Mouse (Mus musculus) limb, embryonic 15.5 days (tissue): ENCODE data around the gene Perp. TPM values are rescaled to one million over a fixed set of nuclear protein-coding genes. Genes with fewer than 3 reads are reported as not detected.

Source experiments
- ATAC-seq: fragments of 200-750 bp; cut with Nextera tagmentation; 2 replicates; pipeline ENCODE4 v1.8.0; 2017; ENCODE audit warnings: low read depth, moderate TSS enrichment; ENCODE audit not compliant: insufficient number of reproducible peaks, low FRiP score, low TSS enrichment
- H3K27ac ChIP-seq: fragments of 300-500 bp; sonication (generic); 2 replicates; pipeline ENCODE4 v1.5.1; 2015; ENCODE audit warnings: moderate library complexity, mild to moderate bottlenecking, inconsistent platforms
- H3K27me3 ChIP-seq: fragments of 300-500 bp; sonication (generic); 2 replicates; pipeline ENCODE4 v1.6.1; 2015; ENCODE audit warnings: inconsistent platforms
- H3K36me3 ChIP-seq: fragments of 300-500 bp; sonication (generic); 2 replicates; pipeline ENCODE4 v1.6.1; 2015; ENCODE audit warnings: inconsistent platforms
- H3K4me1 ChIP-seq: fragments of 300-500 bp; sonication (generic); 2 replicates; pipeline ENCODE4 v1.6.1; 2015; ENCODE audit warnings: inconsistent platforms
- H3K4me2 ChIP-seq: fragments of 300-500 bp; sonication (generic); 2 replicates; pipeline ENCODE4 v1.6.1; 2015; ENCODE audit warnings: mild to moderate bottlenecking, inconsistent platforms
- H3K4me3 ChIP-seq: fragments of 300-500 bp; sonication (generic); 2 replicates; pipeline ENCODE4 v1.5.1; 2015; ENCODE audit warnings: mild to moderate bottlenecking, inconsistent platforms
- H3K9ac ChIP-seq: fragments of 300-500 bp; sonication (generic); 2 replicates; pipeline ENCODE4 v1.6.1; 2015; ENCODE audit warnings: inconsistent platforms
- H3K9me3 ChIP-seq: fragments of 300-500 bp; sonication (generic); 2 replicates; pipeline ENCODE4 v1.6.1; 2016; ENCODE audit warnings: inconsistent platforms
- WGBS: fragments of 180-500 bp; shearing (Covaris S2); methylation state at CpG from one replicate; pipeline ENCODE4 v1.1.7; 2015; 5-methylcytosine and 5-hydroxymethylcytosine counted together
- polyA plus RNA-seq: library from polyadenylated mRNA; unstranded; fragments of >200 nt; fragmentation: Nextera tagmentation; extraction: Ambion mirVana; gene quantifications from 2 replicates; pipeline ENCODE4 v1.2.1, GENCODE M21; 2015

The Perp gene
- 915 and 921 TPM in 2 replicates for polyA plus RNA-seq

DNA sequence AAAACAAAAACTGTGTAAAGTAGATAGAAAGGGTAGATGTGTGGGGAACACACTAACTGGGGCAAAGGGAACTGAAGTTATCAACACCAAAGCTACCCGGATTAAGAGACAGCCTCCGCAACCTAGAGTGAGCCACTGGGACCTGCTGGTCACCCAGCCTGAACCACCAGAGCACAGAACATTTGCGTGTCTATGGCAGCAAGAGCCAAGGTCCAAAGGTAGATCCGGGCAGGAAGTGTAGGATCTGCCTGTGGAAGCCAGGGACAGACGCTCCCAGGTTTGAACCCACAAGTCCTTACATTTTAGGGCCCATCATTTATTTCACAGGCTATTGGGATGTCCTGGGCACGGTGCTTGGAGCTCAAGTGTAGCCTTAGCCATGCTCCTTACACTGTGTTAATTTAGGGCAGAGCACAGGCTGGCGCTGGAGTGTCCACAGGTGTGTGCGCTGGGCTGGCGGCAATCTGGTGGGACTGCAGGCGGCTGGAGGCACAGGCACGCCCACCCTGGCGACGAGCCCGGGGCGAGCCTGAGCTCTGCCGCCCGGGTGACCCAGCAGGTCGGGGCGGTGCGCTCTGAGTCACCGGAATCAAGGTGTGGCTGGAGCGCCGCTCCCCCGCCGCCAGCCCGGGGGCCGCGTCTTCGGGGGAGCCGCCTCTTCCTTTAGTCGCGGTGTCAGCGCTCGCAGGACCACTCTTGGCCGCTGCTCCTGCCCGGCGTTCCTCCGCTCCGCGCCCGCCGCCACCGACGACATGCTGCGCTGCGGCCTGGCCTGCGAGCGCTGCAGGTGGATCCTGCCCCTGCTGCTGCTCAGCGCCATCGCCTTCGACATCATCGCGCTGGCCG lies at the start of gene Perp:
Gene Perp, plus strand, starts transcription at position 580 of the 846 bp plus-strand sequence.
- no peaks in the 10 kb centered on the region for H3K9me3 ChIP-seq
- ATAC-seq = peak; percentile 74
- peaks cover 11% of the 10 kb centered on the region for H3K4me1 ChIP-seq
- WGBS = 3% methylated on average over 54 of the region's 54 CpGs
- peak within 1 kb of the TSS; percentile 37 for H3K9ac ChIP-seq
- H3K4me3 ChIP-seq = peak within 1 kb of the TSS; percentile 55
- H3K36me3 ChIP-seq = no peaks in the 10 kb centered on the region
- peaks cover 38% of the 10 kb centered on the region for H3K27me3 ChIP-seq
- H3K4me2 ChIP-seq = peak within 1 kb of the TSS; percentile 95
- peak within 1 kb of the TSS; percentile 77 for H3K27ac ChIP-seq

DNA sequence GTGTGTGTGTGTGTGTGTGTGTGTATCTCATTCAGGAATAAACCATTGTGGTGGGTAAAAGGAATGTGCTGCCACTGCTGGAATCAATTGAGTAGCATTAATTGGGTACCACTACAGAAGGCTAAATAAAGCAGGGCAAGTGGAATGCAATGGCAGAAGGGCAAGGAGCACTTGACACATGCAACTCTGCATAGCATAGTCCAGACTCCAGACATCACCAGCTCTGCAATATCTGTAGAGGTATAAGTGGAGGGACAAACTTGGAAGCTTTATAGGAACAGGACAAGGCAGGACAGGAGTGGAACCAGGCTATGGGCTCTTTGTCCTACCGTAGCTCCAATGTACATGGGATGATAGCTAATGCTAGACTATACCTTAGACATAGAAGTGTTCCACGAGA lies 33.1 kb upstream of the Perp start:
- Histone ChIP-seq H3K9me3 (no peaks in the 10 kb centered on the region), H3K4me1 (peaks cover 11% of the 10 kb centered on the region; the same call in 1 of the 2 replicates), H3K9ac (no peak overlapping the region), H3K4me2 (no peak overlapping the region), H3K36me3 (no peaks in the 10 kb centered on the region), H3K27ac (no peak overlapping the region), H3K27me3 (no peaks in the 10 kb centered on the region), H3K4me3 (no peak overlapping the region)
- WGBS = 85% methylated on average over 2 of the region's 2 CpGs
- ATAC-seq = no peak

DNA sequence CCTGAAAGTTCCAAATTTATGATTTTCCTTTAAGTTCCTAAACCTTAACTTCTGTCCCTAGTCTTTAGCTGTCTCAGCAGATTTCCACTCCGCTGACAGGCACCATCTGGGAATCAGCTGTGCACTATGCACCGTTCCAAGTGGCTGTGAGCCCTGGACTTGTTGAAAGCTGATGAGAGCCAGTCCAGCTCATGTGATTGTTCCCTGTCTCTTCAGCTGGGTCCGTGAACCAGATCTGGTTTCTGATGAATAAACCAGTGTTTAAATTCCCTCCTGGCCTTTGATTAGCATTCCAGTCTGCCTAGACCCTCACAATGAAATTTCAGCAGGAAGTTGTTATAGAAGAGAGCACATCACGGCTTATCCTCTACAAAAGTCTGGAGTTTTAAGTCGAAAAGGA lies 28.3 kb upstream of the Perp start:
- peak; percentile 72; the same call in 1 of the 2 replicates for ATAC-seq
- no peak overlapping the region for H3K9ac ChIP-seq
- H3K4me2 ChIP-seq = no peak overlapping the region
- H3K4me3 ChIP-seq = no peak overlapping the region
- no peak overlapping the region for H3K27ac ChIP-seq
- H3K27me3 ChIP-seq = no peaks in the 10 kb centered on the region
- H3K4me1 ChIP-seq = peaks cover 14% of the 10 kb centered on the region; the same call in 1 of the 2 replicates
- 23% methylated on average over 5 of the region's 5 CpGs for WGBS
- H3K36me3 ChIP-seq = no peaks in the 10 kb centered on the region
- H3K9me3 ChIP-seq = no peaks in the 10 kb centered on the region

DNA sequence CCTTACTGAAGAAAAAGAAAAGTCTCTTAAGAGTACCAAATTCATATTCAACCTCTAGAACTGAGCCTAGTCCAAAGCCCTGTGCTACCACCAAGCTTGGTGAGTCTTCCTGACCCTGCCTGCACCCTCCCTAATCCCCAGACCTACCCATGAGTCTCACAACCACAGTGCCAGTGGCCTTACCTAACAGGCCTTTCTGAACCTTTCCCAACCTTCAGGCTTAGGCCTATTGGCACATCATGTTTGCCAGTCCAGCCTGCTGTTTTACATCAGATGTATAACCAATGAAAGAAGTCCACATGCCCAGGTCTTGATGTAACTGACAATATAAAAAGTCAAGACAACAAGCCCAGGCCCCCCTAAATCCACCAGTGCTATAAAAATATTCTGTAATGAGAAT lies 19.7 kb upstream of the Perp start:
- no peak overlapping the region for H3K4me2 ChIP-seq
- no peak overlapping the region for H3K27ac ChIP-seq
- peaks cover 2% of the 10 kb centered on the region; the same call in 1 of the 2 replicates for H3K4me1 ChIP-seq
- no peaks in the 10 kb centered on the region for H3K9me3 ChIP-seq
- no peak overlapping the region for H3K4me3 ChIP-seq
- ATAC-seq = no peak
- no peaks in the 10 kb centered on the region for H3K36me3 ChIP-seq
- H3K27me3 ChIP-seq = no peaks in the 10 kb centered on the region
- H3K9ac ChIP-seq = no peak overlapping the region

DNA sequence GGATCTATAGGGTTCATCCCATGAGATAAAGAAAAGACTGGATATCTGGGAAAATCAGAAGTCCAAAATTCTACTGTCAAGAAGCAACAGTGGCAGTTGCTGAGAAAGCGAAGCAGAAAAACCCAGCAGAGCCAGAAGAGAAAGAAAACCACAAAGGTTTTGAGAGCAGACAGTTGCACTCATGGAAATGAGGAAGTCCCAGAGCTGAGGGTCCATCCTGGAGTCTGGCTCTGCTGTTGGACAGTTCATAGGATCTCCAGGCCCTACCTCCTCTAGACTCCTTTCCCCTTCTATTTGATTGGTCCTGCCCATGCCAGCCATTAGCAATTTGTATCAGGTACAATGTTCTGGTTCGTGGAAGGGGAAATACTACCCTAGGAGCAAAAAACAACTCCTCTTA lies 18.7 kb upstream of the Perp start:
- no peaks in the 10 kb centered on the region for H3K36me3 ChIP-seq
- no peak for ATAC-seq
- no peaks in the 10 kb centered on the region for H3K27me3 ChIP-seq
- 60% methylated on average over 2 of the region's 2 CpGs for WGBS
- H3K4me3 ChIP-seq = no peak overlapping the region
- no peaks in the 10 kb centered on the region for H3K9me3 ChIP-seq
- H3K27ac ChIP-seq = no peak overlapping the region
- no peak overlapping the region for H3K4me2 ChIP-seq
- no peak overlapping the region for H3K9ac ChIP-seq
- peaks cover 5% of the 10 kb centered on the region; the same call in 1 of the 2 replicates for H3K4me1 ChIP-seq

DNA sequence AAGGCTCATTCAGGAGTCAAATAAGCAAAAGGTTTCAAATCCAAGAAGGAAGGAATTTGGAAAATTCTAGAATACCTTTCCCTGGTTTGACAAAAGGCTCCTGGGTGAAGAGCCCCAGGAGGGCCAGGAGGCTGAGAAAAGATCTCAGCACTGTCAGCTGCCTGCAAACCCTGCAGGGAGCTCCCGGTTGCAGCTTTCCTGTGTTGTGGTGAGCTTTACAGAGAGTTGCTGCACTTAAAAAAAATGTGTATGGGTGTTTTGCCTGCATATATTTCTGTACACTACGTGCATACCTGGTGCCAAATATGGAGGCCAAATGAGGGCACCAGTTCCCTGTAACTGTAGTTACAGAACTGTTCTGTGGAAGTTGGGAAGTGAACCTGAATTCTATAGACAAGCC lies 16.9 kb upstream of the Perp start:
- no peak overlapping the region for H3K9ac ChIP-seq
- ATAC-seq = no peak
- no peaks in the 10 kb centered on the region for H3K27me3 ChIP-seq
- no peaks in the 10 kb centered on the region for H3K36me3 ChIP-seq
- WGBS = 49% methylated on average over 2 of the region's 2 CpGs
- H3K4me2 ChIP-seq = no peak overlapping the region
- H3K4me1 ChIP-seq = peaks cover 5% of the 10 kb centered on the region; the same call in 1 of the 2 replicates
- no peak overlapping the region for H3K27ac ChIP-seq
- no peaks in the 10 kb centered on the region for H3K9me3 ChIP-seq
- H3K4me3 ChIP-seq = no peak overlapping the region

DNA sequence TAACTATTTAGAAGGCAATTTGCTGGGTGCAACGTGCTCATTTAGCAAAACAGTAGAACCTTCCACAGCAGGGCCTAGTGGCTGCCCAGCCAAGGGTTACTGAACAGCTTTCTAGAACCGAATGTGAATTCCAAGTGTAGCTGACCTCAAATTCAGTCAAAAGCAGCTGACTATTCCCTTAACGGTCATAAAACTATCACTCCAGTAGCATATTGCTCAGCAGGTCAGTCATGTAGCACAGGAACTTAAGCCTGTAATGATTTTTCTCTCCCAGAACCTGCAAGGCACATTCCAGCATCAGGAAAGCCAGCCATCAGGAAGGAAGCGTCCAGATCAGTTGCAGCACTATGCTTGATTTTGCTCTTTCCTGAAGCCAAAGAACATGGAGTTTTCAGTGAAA lies 14.5 kb upstream of the Perp start:
- no peak overlapping the region for H3K27ac ChIP-seq
- H3K4me3 ChIP-seq = no peak overlapping the region
- 42% methylated on average over 4 of the region's 4 CpGs for WGBS
- H3K9ac ChIP-seq = no peak overlapping the region
- no peaks in the 10 kb centered on the region for H3K27me3 ChIP-seq
- peaks cover 5% of the 10 kb centered on the region; the same call in 1 of the 2 replicates for H3K4me1 ChIP-seq
- H3K4me2 ChIP-seq = no peak overlapping the region
- no peaks in the 10 kb centered on the region for H3K9me3 ChIP-seq
- no peak for ATAC-seq
- no peaks in the 10 kb centered on the region for H3K36me3 ChIP-seq

DNA sequence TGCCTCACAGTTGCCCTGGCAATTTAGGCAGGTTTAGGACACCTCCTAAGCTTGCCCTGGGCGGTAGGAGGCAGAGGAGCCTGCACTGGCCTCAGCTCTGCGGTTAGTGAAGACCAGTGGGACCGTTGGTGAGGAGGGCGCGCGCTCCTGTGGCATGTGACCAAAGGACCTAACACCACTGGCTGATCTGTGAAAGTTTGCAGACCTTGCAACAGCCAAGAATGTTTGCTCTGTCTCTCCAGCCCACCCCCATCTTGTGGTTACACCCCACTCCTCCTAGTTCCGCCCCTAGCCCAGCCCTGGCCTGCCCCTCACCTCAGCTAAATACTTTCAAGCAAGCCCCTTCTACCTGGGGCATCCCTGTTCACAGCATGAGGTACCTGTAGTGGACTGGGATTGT lies 13.0 kb upstream of the Perp start:
- no peak for ATAC-seq
- H3K27ac ChIP-seq = no peak overlapping the region

DNA sequence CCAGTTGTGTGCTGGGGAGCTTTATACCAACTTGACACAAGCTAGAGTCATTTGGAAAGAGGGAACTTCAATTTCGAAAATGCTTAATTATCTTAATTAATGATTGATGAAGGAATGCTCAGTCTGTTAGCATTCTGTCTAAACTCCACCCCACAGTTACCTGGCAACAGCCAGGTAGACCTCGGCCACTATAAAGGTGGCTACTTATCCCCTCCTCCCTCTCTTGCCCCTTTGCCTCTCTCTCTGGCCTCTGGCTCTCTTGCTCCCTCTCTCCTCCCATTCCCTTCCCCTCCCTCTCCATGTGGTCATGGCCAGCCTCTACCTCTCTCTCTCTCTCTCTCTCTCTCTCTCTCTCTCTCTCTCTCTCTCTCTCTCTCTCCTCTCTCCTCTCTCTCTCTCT lies 10.4 kb upstream of the Perp start:
- WGBS = 45% methylated on average over 2 of the region's 2 CpGs
- H3K4me1 ChIP-seq = peaks cover 5% of the 10 kb centered on the region; the same call in 1 of the 2 replicates
- H3K4me2 ChIP-seq = no peak overlapping the region
- no peak overlapping the region for H3K9ac ChIP-seq
- no peaks in the 10 kb centered on the region for H3K36me3 ChIP-seq
- no peaks in the 10 kb centered on the region for H3K27me3 ChIP-seq
- no peak overlapping the region for H3K4me3 ChIP-seq
- ATAC-seq = no peak
- no peaks in the 10 kb centered on the region for H3K9me3 ChIP-seq
- H3K27ac ChIP-seq = no peak overlapping the region

More for the DNA sequence above, 13.0 kb upstream of the Perp start:
- Histone ChIP-seq H3K4me2 (no peak overlapping the region), H3K9ac (no peak overlapping the region), H3K4me3 (no peak overlapping the region), H3K36me3 (no peaks in the 10 kb centered on the region), H3K9me3 (no peaks in the 10 kb centered on the region), H3K27me3 (no peaks in the 10 kb centered on the region), H3K4me1 (peaks cover 5% of the 10 kb centered on the region; the same call in 1 of the 2 replicates)
- 48% methylated on average over 7 of the region's 7 CpGs for WGBS

DNA sequence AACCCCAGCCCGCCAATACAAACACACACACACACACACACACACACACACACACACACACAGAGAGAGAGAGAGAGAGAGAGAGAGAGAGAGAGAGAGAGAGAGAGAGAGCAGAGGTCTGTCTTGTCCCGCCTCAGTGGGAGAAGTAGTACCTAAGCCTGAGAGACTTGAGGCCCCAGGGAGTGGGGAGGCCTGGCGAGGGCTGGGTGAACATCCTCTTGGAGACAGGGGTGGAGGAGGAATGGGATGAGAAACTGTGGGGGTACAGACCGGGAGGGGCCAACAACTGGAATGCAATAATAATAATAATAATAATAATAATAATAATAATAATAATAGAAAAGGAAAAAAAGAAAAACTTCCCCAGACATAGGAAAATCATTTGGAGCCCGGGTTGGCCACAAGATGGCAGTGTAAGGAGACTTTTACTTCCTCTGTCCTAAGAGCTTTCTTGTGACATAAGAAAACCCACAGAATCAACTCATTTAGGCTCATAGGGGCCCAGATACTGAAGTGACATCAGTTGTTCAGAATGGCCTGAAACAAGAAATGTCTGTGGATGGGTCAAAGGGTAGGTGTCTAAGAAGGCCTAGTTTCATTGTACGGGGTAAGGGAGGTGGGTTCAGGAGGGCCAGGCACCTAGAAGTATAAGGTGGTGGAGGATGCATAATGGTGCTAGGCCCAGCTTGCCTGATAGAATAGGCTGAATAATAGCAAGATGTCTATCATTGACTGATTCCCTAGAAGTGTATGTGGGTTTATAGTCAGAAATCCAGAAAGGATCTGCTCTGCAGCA lies 8.9 kb upstream of the Perp start:
- no peak for ATAC-seq
- no peaks in the 10 kb centered on the region for H3K4me1 ChIP-seq
- WGBS = 54% methylated on average over 6 of the region's 6 CpGs
- no peak overlapping the region for H3K27ac ChIP-seq
- no peak overlapping the region for H3K4me2 ChIP-seq
- no peaks in the 10 kb centered on the region for H3K9me3 ChIP-seq
- H3K9ac ChIP-seq = no peak overlapping the region
- no peak overlapping the region for H3K4me3 ChIP-seq
- H3K27me3 ChIP-seq = no peaks in the 10 kb centered on the region
- H3K36me3 ChIP-seq = no peaks in the 10 kb centered on the region

DNA sequence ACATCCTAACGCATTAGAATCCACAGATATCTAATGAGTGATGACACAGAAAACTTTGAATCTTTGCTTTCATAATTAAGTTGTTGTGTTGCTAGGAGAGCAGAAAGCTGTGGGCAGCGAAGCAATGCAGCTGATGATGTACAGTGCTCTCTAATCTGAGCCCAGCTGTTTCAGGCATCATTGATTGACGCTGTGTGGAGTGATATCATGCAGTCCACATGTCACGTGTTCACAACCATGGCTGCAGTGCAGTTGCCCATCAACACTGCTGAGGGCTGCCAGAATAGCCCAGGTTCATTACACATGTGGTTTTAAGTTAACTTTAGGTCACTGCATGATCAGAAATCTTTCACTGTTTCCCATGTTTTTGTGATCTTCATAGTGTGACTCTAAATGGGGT lies 5.3 kb upstream of the Perp start:
- Histone ChIP-seq H3K4me2 (no peak overlapping the region), H3K27me3 (peaks cover 18% of the 10 kb centered on the region), H3K9ac (no peak overlapping the region), H3K4me3 (no peak overlapping the region), H3K9me3 (no peaks in the 10 kb centered on the region), H3K36me3 (no peaks in the 10 kb centered on the region), H3K4me1 (peaks cover 3% of the 10 kb centered on the region), H3K27ac (no peak overlapping the region)
- WGBS = 72% methylated on average over 4 of the region's 4 CpGs
- no peak for ATAC-seq

DNA sequence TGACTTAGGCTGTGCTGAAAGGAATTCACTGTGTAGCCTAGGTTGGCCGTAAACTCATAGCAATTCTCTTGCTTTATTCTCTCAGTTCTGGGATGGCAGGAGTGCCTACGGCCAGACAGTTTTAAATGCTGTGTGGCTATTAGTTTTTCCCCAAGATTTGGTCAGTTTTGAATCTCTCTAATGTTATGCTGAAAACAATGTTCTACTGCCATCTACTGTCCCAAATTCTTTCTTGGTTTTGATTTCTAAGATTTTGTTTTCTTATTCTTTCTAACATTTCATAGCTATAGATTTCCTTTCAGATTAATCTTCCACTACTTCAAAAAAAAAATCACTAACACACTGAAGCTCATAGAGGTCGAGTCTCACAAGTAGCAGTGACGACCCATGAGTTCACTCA lies 4.1 kb upstream of the Perp start:
- Histone ChIP-seq H3K4me3 (no peak overlapping the region), H3K9ac (no peak overlapping the region), H3K27ac (no peak overlapping the region), H3K4me2 (no peak overlapping the region), H3K36me3 (no peaks in the 10 kb centered on the region), H3K9me3 (no peaks in the 10 kb centered on the region), H3K27me3 (peaks cover 28% of the 10 kb centered on the region), H3K4me1 (peaks cover 11% of the 10 kb centered on the region)
- ATAC-seq = no peak
- 52% methylated on average over 4 of the region's 4 CpGs for WGBS
